Mouse (Mus musculus): ENCODE results near the gene Ear2. TPM values are rescaled to one million over a fixed set of nuclear protein-coding genes. Genes with fewer than 3 reads are reported as not detected.
"Not testable (repeated sequence)": the region's sequence is repeated elsewhere in the genome, so short reads cannot be mapped to it uniquely, and the experiment has no call there.

Ear2 gene
- polyA plus RNA-seq (2016; fragmentation: Nextera tagmentation; extraction: Ambion mirVana) = not detected in 2 replicates

- 82% methylated on average over 2 of the region's 2 CpGs for WGBS
Measured at GRCm38 (mm10) chr14:44102354-44102753, at the start of gene Ear2. TSS of gene Ear2 (plus strand) at chr14:44102654.

GRCm38 (mm10) chr14:44067879-44068278 lies 34.6 kb upstream of the Ear2 start:
- WGBS = 68% methylated on average over 1 of the region's 1 CpGs
- H3K4me1 ChIP-seq; H3K36me3 ChIP-seq (replicated peaks); H3K4me3 ChIP-seq (replicated peaks); ATAC-seq (ENCODE audit: low FRiP score); H3K9me3 ChIP-seq; H3K4me2 ChIP-seq; H3K27me3 ChIP-seq; H3K27ac ChIP-seq; H3K9ac ChIP-seq: not testable (repeated sequence)

More at GRCm38 (mm10) chr14:44102354-44102753, at the start of gene Ear2:
- not testable (repeated sequence) for H3K4me2 ChIP-seq; H3K4me1 ChIP-seq; H3K36me3 ChIP-seq (replicated peaks); H3K9ac ChIP-seq; H3K27me3 ChIP-seq; H3K27ac ChIP-seq; ATAC-seq (ENCODE audit: low FRiP score); H3K4me3 ChIP-seq (replicated peaks); H3K9me3 ChIP-seq

GRCm38 (mm10) chr14:44070595-44070994 lies 31.9 kb upstream of the Ear2 start:
- H3K27ac ChIP-seq; H3K27me3 ChIP-seq; H3K9ac ChIP-seq; H3K4me3 ChIP-seq (replicated peaks); H3K4me2 ChIP-seq; H3K9me3 ChIP-seq; ATAC-seq (ENCODE audit: low FRiP score); H3K36me3 ChIP-seq (replicated peaks); H3K4me1 ChIP-seq: not testable (repeated sequence)
- WGBS = 93% methylated on average over 2 of the region's 3 CpGs

- not testable (repeated sequence) for H3K9me3 ChIP-seq; H3K4me3 ChIP-seq (replicated peaks); H3K9ac ChIP-seq; H3K4me1 ChIP-seq; H3K27me3 ChIP-seq; H3K27ac ChIP-seq; H3K4me2 ChIP-seq; ATAC-seq (ENCODE audit: low FRiP score); H3K36me3 ChIP-seq (replicated peaks)
- WGBS = 90% methylated on average over 5 of the region's 5 CpGs
Measured at GRCm38 (mm10) chr14:44077785-44078341, 24.6 kb upstream of the Ear2 start.

GRCm38 (mm10) chr14:44086588-44086987 lies 15.9 kb upstream of the Ear2 start:
- H3K4me2 ChIP-seq, H3K4me1 ChIP-seq: not testable (repeated sequence)
- 93% methylated on average over 1 of the region's 1 CpGs for WGBS

GRCm38 (mm10) chr14:44087535-44087934 lies 14.9 kb upstream of the Ear2 start:
- ATAC-seq (ENCODE audit: low FRiP score); H3K4me2 ChIP-seq: not testable (repeated sequence)
- 77% methylated on average over 2 of the region's 2 CpGs for WGBS

More at GRCm38 (mm10) chr14:44086588-44086987, 15.9 kb upstream of the Ear2 start:
- not testable (repeated sequence) for H3K4me3 ChIP-seq (replicated peaks); ATAC-seq (ENCODE audit: low FRiP score); H3K36me3 ChIP-seq (replicated peaks); H3K27me3 ChIP-seq; H3K9ac ChIP-seq; H3K9me3 ChIP-seq; H3K27ac ChIP-seq

GRCm38 (mm10) chr14:44091524-44091923 lies 10.9 kb upstream of the Ear2 start:
- H3K4me3 ChIP-seq (replicated peaks); H3K27me3 ChIP-seq; H3K36me3 ChIP-seq (replicated peaks); H3K27ac ChIP-seq; ATAC-seq (ENCODE audit: low FRiP score); H3K9me3 ChIP-seq; H3K4me2 ChIP-seq; H3K4me1 ChIP-seq; H3K9ac ChIP-seq: not testable (repeated sequence)
- 58% methylated on average over 1 of the region's 1 CpGs for WGBS

More at GRCm38 (mm10) chr14:44087535-44087934, 14.9 kb upstream of the Ear2 start:
- H3K9ac ChIP-seq; H3K4me1 ChIP-seq; H3K9me3 ChIP-seq; H3K27ac ChIP-seq; H3K4me3 ChIP-seq (replicated peaks); H3K36me3 ChIP-seq (replicated peaks); H3K27me3 ChIP-seq: not testable (repeated sequence)

GRCm38 (mm10) chr14:44094445-44094844 lies 8.0 kb upstream of the Ear2 start:
- not testable (repeated sequence) for H3K4me3 ChIP-seq (replicated peaks); H3K9ac ChIP-seq; H3K4me2 ChIP-seq; H3K27ac ChIP-seq; H3K4me1 ChIP-seq; H3K27me3 ChIP-seq; H3K9me3 ChIP-seq; ATAC-seq (ENCODE audit: low FRiP score); H3K36me3 ChIP-seq (replicated peaks)
- 77% methylated on average over 5 of the region's 5 CpGs for WGBS

GRCm38 (mm10) chr14:44100030-44100429 lies 2.4 kb upstream of the Ear2 start:
- not testable (repeated sequence) for H3K4me2 ChIP-seq; H3K36me3 ChIP-seq (replicated peaks); H3K27me3 ChIP-seq; H3K4me1 ChIP-seq; H3K4me3 ChIP-seq (replicated peaks); H3K9me3 ChIP-seq; H3K27ac ChIP-seq; ATAC-seq (ENCODE audit: low FRiP score); H3K9ac ChIP-seq
- no CpG with 5 or more reads among the region's 1 CpGs for WGBS

- Histone ChIP-seq H3K4me2 (no peak overlapping the region), H3K9me3 (no peaks in the 10 kb centered on the region), H3K4me3 (replicated peaks) (no peak overlapping the region), H3K9ac (no peak overlapping the region), H3K27ac (no peak overlapping the region), H3K27me3 (no peaks in the 10 kb centered on the region), H3K36me3 (replicated peaks) (no peaks in the 10 kb centered on the region), H3K4me1 (no peaks in the 10 kb centered on the region)
- ATAC-seq (ENCODE audit: low FRiP score) = no peak
Measured at GRCm38 (mm10) chr14:44110981-44111380, 8.5 kb downstream of the Ear2 start.

GRCm38 (mm10) chr14:44123551-44123950 lies 21.1 kb downstream of the Ear2 start, which contains the start of gene Gm3327:
TSS of gene Gm3327 (plus strand) at chr14:44123851.
- not testable (repeated sequence) for H3K9me3 ChIP-seq; H3K9ac ChIP-seq; ATAC-seq (ENCODE audit: low FRiP score); H3K4me1 ChIP-seq; H3K4me2 ChIP-seq; H3K27ac ChIP-seq; H3K4me3 ChIP-seq (replicated peaks); H3K36me3 ChIP-seq (replicated peaks); H3K27me3 ChIP-seq
- WGBS = 85% methylated on average over 4 of the region's 4 CpGs
